Mouse (Mus musculus) left cerebral cortex, adult 9 months (tissue): ENCODE measurements around the gene Cryzl2.
A peak's percentile ranks its signal among the peaks of the same experiment; 100 is the strongest.

ENCODE experiments used
- DNase-seq, 2 experiments: peaks; one replicate each; pipeline ENCODE4 v3.0.0; 2022; ENCODE audit warnings: low spot score in 2 of 2

Cryzl2 gene

DNA sequence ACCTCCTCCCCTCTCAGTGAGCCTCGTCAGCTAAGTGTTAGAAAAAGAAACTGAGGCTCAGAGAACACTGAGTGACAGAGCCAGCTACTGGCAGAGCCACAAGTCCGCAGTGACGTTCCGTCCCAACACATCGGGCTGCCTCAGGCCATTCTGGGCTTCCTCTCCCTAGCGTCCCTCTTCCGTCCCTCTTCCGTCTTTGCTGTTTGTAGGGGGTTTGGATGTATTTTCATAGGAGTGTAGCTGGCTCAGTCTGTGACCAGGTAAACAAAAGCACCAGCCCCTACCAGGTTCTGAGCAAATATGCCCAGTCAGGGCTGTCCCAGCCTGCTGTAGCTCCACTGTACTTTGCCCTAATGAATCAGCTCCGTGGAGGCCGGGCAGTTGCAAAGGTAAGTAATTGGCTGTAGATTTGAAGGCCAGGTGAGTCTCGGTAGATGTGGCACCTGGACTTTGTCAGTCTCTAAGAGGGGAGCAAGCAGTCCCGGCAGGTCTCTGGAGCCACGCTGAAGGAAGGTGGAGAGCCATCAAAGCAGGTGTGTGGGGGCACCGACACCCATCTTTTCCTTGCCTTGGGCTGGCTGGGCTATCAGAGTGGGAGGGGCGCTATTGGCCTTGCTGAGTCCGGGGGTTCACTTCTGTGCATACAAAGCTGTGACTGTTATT, 67.4 kb downstream of the Cryzl2 start:
- DNase-seq = no peak

DNA sequence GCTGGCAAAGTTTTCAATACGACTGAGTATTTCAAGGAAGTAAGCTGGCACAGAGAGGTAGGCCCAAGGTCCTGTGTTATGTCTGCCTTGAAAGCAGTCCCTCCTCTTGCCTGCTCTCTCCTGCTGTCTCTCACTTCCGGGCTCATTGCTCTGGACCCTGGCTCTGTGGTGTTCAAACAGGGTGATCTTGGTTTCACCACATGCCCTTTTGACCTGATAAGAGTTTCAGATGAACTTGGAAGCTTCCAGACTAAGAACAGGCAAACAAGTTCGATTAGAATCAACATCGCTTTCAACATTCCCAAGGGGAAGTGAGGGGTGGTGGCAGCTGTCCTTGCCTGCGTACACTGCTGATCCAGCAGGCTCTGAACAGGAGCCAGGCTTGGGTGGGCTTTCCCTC, 68.2 kb downstream of the Cryzl2 start:
- DNase-seq = no peak

DNA sequence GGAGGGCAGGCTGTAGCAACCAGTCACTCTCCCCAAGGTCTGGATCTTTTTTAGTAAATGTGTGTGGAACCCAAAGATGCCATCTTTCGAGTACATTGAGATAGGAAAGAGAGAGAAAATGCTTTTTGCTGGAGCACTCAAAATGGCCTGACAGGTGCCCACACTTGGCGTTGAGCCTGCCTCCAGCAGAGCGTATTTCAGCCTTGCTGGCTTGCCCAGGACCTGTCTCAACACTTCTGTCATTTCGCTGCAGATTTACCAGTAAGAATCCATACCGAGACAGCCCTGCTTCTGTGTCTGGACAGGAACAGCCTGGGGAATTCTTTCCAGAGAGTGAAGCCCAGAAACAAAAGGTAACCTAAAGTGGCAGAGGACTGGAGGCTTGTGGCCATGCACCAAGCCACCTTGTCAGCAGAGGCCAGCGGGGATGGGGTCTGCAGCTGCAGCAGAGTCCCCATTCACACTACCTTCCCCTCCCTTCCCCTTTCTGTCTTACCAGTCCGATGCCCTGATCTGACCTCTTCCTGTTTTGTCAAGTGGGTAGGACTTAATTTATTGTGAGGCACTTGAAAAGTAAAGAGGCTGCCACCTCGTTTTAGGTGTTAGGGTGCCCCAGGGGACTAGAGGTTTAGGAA, 74.6 kb downstream of the Cryzl2 start:
- no peak for DNase-seq

DNA sequence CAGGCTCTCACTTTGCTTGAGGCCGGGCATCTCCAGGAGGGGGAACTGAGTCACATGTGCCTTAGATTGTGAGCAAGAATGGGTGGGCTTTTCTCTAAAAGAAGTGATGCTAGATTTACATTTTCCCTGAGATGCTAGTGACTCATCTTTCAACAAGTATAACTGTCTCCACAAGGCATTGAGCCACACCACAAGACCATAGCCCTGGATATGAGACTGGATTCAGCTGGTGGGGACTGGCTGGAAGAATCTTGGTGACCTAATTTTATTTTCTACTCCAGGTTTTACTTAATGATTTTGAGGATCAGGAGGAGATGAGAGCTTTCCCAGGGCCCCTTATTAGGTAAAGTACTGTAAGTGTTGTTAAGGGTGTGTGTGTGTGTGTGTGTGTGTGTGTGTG, 77.2 kb downstream of the Cryzl2 start:
- DNase-seq = no peak

DNA sequence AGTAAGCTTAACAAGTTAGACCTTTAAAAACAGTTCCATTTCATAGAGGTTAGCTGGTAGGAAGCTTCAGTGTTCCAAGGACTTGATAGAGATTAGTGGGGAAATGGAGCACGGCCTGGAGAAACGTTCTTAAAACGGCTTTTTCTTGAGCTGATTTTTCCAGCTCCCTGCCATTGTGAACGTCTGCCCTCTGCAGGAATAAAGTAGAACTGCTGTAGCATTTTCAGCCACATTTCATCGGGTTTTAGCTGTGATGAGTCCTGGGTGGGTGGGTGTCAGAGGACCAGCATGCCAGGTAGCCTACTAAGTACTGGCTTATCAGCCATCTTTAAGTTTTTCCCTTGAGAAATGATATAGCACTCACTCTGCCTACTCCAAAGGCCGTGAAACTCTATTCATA, 78.1 kb downstream of the Cryzl2 start:
- DNase-seq = peak in 1 of 2 experiments; percentile 70

DNA sequence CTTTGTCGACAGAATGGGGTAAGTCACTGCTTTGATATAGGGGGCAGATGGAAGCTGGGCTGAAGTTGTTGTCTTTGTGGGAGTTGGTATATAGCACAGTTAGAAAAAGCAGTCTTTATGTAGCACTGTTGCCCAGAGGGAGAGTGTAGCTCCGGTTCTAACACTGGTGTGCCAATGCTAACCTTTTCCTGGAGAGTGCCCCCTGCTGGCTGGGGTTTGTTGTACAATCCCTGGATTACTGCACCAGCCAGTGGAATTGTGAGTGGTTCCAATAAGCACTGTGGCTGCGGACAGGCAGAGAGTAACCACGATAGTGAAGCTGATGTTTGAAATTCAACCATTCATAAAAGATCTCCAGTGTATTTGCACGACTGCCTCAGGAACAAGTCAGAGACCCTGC, 79.3 kb downstream of the Cryzl2 start:
- no peak for DNase-seq
